Mouse (Mus musculus): Measurements from ENCODE around the gene Espn.

Gene Espn

DNA sequence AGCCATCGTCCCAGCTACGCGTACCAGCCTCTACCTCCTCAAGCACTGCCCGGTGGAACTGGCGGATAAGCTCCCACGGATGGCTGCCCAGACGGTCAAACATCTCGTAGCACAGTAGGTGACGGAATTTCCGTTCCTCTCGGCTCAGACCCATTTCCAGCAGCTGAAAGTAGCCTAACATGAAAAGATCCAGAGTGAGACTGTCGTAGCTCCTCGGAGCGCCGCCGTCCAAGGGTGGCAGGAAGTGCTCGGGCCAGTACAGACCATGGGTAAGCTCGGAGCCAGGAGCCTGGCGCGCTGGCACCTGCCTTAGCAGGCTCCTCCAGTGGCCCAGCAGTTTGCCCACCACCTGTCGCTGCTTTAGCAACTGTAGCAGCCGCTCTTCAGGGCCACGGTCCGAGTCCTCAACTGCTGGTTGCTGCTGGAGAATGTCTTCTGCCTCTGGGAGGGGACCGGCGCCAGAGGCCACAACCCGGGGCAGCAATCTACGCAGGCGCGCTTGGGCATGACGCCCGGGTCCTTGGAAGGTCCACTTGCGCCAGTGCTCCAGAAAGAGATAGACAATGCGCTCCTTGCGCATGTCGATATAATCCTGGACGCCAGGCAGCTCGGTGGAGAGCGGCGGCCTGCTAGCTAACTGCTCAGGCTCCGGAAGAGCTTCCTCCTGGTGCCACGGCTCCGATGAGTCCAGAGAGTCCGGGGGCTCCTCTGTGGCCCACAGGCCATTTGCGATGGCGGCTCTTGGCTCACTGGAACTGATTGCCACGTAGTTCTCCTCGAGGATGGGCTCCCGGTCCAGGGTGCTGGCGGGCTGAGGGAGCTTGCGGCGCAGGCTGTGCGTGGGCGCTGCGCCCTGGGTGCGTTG, 26.8 kb downstream of the Espn start:
- no peak for DNase-seq (ENCODE audit: low spot score in 2 of 2)

GRCm38 (mm10) chr4:152124361-152124961, 27.7 kb downstream of the Espn start:
- DNase-seq (ENCODE audit: low spot score in 2 of 2) = no peak

GRCm38 (mm10) chr4:152121183-152121505, 31.0 kb downstream of the Espn start:
- DNase-seq (ENCODE audit: low spot score in 2 of 2) = no peak

DNA sequence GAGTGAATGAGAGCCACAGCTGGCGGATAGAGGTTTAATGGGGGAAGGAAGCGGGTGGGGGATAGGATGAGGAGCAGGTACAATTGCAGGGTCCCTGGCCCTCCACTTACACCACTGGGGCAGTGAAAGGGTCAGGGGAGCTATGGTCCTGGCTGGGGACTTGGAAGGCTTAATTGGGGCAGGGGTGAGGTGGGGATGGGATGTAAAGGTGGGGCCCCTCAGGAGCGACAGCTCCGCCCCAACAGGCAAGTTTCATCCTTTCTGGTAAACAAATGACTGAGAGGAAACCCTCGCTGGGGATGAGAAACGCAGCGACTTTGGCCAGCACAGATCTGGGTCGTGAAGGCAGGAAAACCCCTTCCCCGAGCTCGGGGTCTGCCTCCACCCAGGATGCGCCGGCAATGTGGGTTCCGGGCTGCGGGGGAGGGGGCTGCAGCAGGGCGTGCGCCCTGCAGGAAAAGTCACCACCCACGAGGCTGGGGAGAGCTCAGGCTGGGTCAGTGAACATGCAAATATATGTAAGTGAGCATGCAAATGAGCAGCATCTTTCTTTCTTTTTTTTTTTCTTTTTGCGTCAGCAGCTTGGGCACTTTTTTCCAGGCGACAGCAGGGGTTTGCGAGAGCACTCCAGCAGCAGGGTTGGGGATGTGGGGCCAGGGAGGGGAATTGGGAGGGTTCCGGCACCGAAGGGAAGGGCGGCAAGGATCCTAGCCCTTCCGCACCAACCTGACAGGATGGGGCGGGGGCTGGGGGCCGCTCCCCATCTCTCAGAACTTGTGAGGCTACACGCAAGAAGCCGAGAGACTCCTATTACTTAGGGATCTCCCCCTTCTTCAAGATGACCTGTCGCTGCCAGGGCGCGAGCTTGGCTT, 31.6 kb downstream of the Espn start:
- no peak for DNase-seq (ENCODE audit: low spot score in 2 of 2)

DNA sequence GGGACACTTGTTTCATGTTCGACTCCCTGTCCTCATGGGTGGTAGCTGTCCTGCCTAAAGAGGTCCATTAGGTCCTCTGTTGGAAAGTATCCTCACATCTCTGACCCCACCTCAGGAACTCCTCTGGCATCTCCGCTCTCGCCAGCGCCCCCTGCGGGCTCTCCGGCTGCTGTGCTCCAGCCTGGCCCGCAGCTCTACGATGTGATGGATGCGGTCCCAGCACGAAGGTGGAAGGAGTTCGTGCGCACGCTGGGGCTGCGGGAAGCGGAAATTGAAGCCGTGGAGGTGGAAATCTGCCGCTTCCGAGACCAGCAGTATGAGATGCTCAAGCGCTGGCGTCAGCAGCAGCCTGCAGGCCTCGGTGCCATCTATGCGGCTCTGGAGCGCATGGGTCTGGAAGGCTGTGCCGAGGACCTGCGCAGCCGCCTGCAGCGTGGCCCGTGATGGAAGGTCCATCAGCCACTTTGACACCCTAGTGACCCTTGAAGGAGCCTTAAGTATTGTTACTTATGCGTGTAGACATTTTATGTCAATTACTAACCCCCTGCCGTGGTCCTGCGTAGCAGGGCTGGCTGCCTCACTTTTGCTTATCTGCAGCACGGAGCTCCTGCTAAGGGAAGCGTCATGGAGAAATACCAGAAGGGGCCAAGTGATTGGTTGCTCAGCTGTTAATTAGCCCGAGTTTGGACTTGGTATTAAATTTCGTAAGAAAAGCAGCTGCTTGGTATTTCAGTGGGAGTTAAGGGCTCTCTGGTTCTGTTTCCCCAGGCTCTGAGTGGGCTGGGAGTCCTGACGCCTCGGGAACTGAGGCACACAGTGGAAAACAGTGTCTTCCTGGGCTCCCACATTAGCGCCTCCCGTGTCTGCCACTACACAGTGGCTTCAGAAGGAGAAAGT, 32.5 kb downstream of the Espn start:
- peak in 1 of 2 experiments; percentile 82 for DNase-seq (ENCODE audit: low spot score in 2 of 2)

- DNase-seq (ENCODE audit: low spot score in 2 of 2) = no peak
These were observed 34.6 kb downstream of the Espn start for GRCm38 (mm10) chr4:152117538-152117937.

- DNase-seq (ENCODE audit: low spot score in 2 of 2) = peak in 1 of 2 experiments; percentile 75
These were observed 36.1 kb downstream of the Espn start, which contains the start of gene Tnfrsf25 for GRCm38 (mm10) chr4:152115921-152116612. Gene Tnfrsf25 (plus strand): TSS chr4:152115934.

GRCm38 (mm10) chr4:152114080-152114479, 38.1 kb downstream of the Espn start:
- no peak for DNase-seq (ENCODE audit: low spot score in 2 of 2)

DNA sequence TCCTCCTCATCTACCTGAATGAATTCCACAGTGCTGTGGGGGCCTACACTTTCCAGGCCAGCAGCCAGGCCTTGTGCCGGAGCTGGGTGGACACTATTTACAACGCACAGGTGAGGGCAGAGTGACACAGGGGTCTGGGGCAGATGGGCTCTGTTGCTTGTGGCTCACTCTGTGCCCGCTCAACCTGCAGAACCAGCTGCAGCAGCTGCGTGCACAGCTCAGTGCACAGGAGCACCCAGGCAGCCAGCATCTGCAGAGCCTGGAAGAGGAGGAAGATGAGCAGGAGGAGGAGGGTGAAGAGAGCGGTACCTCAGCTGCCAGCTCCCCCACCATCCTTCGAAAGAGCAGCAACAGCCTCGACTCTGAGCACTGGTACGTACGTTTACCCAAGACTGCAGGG, 39.8 kb downstream of the Espn start:
- no peak for DNase-seq (ENCODE audit: low spot score in 2 of 2)

GRCm38 (mm10) chr4:152110689-152111088, 41.5 kb downstream of the Espn start:
- DNase-seq (ENCODE audit: low spot score in 2 of 2) = peak in 1 of 2 experiments; percentile 59

DNA sequence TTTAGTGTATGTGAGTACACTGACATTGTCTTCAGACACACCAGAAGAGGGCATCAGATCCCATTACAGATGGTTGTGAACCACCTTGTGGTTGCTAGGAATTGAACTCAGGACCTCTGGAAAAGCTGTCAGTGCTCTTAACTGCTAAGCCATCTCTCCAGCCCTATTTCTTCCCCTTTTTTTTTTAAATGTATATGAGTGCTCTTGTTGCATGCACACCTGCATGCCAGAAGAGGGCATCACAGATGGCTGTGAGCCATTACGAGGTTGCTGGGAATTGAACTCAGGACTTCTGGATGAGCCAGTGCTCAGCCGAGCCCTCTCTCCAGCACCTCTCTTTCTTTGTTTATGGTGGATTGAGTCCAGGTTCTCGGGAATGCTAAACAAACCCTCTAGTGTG, 42.7 kb downstream of the Espn start:
- no peak for DNase-seq (ENCODE audit: low spot score in 2 of 2)

DNA sequence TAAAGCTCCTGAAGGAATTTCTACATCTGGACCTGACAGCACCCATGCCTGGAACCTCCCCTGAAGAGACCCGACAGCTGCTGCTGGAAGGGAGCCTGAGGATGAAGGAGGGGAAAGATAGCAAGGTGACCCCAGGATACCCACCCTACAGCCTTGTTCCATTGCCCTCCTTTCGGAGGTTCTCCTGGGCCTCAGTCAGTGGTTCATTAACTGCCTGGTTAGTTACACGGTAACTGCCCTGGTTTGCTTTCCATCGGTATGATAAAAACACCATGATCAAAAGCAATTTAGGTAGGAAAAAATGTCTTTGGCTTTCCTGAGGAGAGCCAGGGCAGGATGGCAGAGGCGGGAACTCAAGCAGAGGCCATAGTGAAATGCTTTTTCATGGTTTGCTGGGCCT, 43.5 kb downstream of the Espn start:
- no peak for DNase-seq (ENCODE audit: low spot score in 2 of 2)

GRCm38 (mm10) chr4:152107971-152108509, 44.1 kb downstream of the Espn start:
- DNase-seq (ENCODE audit: low spot score in 2 of 2) = peak; percentile 71 to 80

DNA sequence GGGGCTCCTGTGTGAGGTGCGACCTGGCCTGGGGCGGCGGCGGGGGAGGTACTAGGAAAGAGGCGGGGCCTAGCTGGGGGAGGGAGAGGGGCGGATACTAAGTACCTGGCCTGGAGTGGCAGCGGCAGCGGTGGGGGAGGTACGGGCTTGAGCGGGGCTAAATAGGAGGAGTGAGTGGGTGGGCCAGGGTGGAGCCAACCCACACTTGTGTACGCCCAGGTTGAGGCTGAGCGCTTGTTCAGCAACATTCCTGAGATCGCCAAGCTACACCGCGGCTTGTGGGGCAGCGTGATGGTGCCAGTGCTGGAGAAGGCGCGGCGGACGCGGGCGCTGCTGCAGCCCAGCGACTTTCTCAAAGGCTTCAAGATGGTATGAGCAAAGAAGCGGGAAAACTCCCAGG, 44.7 kb downstream of the Espn start:
- peak in 1 of 2 experiments; percentile 72 for DNase-seq (ENCODE audit: low spot score in 2 of 2)

DNA sequence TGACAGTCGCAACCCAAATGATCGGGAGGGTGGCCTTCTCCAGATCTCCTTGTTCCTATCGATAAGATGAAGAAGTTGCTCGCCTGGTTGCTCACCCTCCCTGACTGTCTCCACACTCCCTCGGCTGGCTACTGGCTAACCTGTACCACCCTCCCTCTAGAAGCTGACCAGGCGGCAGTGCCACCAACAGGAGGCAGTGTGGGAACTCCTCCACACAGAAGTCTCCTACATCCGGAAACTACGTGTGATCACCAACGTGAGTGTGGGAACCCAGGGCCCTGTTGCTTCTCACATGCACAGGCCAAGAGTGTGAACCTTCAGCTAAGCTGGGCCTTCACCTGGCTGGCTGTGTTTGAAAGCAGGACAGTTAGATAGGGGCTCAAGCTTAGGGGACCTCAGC, 45.4 kb downstream of the Espn start:
- DNase-seq (ENCODE audit: low spot score in 2 of 2) = no peak

DNA sequence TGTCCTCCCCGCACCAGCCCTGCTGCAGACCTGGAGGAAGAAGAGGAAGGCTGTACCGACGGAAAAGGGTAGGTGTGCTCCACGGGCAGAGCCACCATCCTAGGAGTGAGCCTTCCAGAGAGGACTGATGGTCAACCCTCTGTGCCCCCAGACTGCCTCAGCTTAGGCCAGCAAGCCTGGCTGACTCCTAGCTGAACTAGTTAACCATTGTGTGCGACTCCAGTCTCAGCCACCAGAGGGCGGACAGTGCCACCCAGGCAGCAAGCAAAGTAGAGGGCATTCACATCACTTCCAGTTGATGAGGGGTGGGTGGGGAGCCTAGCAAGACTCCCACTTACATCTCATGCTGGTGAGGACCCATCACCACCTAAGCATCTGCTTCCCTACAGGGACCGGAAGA, 49.1 kb downstream of the Espn start:
- DNase-seq (ENCODE audit: low spot score in 2 of 2) = peak; percentile 83 to 94

DNA sequence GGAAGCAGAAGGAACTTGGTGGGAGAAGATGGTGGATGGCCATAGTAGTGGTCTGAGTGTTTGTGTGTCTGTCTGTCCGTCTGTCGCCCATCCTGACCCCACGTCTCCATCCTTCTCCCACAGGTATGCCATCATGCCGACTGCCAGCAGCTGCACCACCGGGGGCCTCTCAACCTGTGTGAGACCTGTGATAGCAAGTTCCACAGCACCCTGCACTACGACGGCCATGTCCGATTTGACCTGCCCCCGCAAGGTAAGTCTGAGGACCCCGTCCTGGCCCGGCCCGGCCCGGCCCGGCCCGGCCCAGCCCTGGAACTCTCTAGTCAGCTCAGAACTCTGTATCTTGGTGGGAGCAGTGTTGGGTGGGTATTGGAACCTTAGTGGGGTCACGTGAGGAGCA, 50.2 kb downstream of the Espn start:
- DNase-seq (ENCODE audit: low spot score in 2 of 2) = no peak

- DNase-seq (ENCODE audit: low spot score in 2 of 2) = no peak
These were observed 51.0 kb downstream of the Espn start for GRCm38 (mm10) chr4:152101081-152101653.

GRCm38 (mm10) chr4:152100541-152100940, 51.6 kb downstream of the Espn start:
- DNase-seq (ENCODE audit: low spot score in 2 of 2) = no peak
